Mouse (Mus musculus) cerebellum, postnatal 4 days (tissue): ENCODE results near the gene Rbfox3.

Experiments
- DNase-seq, 2 experiments: peaks; one replicate each; pipeline ENCODE4 v3.0.0; 2022; ENCODE audit warnings: low spot score in 2 of 2, mixed read lengths in 1 of 2

Gene Rbfox3

GRCm38 (mm10) chr11:118481231-118481630 lies 430.2 kb downstream of the Rbfox3 start:
- DNase-seq: no peak

DNA sequence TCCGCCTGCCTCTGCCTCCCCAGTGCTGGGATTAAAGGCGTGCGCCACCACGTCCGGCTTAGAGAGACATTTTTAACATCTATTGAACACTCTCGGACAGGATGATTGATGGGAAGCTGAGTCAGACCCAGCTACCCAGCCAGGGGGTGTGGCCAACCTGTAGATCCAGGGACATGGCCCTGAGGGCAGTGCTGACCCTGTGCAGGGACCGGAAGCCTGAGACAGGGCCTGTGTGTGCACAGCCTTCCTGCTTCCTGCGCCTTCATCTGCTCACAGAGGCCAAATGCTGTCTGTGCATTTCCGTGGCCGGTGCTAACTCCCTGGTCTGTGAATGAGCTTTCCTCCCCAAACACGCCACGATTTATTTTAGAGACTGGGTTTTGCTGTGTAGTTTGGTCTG lies 431.6 kb downstream of the Rbfox3 start:
- no peak for DNase-seq

DNA sequence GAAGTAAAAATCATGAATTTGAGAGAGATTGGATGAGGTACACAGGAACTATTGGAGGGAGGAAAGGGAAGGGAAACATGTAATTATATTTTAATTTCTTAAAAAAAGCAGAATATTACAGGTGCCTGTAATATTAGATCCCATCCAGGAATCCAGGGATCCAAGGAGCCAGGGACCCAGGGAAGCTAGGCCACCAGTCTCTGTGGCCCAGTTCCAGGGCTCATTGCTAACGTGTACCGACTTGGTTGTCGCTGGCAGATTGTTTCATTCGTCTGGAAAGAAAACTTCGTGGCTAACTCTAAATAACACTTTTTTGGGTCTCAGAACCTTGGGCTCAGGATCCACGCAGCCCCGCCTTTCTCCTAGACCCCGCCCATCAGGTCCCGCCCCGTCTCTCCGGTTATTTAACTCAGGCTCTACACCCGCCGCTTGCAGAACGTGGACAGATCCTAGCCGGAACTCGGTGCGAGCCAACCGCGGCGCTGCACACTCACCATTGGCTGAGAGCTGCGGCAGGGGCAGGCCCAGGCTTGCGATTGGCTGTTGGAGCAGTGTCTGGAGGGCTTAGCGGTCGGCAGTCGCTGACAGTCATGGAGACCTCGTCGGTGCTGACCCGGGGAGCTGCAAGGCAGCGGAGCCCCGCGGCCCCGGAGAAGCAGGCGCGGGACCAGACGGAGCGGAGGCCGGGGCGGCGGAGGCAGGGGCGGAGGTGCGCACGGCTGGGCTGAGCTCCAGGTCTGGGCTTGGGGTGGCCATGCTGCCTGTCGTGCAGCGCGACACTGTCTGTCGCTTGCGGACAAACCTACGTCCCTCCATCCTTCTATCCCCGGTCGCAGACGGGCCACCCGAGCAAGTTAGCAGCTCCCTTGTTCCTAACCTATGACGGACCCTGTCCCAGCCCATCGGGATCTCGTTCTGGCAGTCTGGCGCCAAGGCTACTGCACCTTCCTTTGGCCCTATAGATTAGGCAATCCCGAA lies 434.7 kb downstream of the Rbfox3 start, which contains the start of gene Engase:
TSS of gene Engase (plus strand) at position 434 of the 978 bp plus-strand sequence.
- DNase-seq: peak; percentile 86 to 93

DNA sequence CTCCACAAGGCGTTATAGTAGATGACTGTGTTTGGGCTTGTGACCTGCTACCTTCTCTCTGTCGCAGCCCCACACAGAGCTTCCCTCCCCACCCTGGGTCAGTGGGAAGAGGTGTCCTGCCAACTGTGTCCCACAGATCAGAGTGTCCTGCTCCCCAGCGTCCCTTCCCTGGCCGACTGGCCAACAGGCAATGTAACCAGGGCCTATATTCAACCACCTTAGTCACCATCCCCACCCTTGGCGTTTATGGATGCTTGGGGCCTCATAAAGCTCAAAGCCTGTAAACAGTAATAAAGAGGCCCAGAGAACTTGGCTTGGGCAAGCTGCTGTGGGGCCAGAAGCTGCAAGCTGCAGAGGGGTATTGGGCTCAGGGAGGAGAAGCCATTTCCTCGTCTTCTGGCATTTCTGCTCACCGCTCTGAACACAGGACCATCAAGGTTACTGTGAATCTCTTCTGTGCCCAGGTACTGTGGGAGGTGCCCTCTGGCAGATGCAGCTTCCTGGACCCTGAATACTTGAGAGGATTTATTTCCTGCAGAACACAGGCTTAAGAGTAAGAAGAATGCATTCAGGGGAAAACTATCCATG lies 435.8 kb downstream of the Rbfox3 start:
- no peak for DNase-seq

DNA sequence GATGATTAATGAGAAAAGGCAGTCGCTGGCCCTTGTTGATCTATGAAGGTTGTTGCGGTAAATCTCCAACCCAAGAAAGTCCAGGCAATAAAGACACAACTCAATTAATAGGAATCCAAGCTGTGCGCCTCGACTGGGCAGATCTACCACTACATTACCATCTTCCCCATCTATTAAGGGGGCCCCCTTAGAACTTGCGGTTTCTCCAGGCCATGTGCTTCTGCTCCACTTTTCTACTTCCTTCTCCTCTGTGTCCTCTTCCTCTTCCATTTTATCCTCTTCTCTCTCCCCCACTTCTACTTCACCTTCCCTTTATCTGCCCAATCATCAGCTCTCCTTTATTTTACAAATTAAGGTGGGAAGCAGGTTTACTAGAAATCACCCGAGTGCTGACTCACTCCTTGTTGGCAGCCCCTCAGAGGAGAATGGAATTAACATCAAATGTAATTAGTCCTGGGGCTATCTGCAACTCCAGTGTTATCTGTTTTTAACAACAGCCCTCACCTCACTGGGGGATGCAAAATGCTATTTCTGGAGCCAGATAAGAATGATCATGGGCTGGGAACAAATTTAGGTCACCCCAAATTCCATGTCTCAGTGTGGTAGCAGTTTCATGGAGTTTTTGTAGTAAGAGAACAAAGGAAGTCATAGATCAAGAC lies 437.4 kb downstream of the Rbfox3 start:
- DNase-seq: no peak

DNA sequence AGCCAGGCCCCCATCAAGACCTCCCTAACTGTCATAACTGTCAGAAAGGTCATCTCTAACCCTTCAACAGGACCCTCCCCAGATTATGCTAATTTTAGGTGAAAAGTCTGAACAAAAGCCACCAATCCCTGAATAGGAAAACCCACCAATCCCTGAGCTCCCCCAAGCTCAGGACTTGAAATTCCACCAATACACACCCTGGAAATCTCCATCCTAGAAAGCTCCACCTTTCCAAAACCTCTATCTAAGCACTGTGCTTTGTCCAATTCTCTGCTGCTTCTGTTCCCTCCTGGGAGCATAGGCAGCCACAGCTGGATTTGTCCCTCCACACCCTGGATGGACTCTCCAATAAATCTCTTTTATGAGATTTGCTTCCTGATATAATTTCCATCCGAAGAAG lies 438.2 kb downstream of the Rbfox3 start:
- no peak for DNase-seq

DNA sequence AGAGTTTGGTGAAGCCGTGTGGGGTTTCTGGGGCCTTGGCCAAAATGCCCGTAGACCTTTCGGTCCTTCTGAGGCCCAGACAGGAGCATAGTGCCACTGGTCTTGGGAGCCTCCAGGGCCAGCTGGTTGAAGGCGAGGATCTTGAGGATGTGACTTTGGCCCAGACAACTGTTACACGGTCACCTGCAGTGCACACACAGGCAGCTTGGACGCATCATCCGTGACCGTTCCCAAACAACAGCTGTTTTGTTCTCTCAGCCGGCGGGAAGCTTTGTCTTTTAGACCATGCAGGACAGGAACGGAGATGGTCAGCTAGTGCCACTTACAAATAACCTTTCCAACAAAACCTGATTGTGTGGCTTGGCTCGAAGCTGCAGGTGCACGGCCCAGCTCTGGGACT lies 439.7 kb downstream of the Rbfox3 start:
- no peak for DNase-seq

DNA sequence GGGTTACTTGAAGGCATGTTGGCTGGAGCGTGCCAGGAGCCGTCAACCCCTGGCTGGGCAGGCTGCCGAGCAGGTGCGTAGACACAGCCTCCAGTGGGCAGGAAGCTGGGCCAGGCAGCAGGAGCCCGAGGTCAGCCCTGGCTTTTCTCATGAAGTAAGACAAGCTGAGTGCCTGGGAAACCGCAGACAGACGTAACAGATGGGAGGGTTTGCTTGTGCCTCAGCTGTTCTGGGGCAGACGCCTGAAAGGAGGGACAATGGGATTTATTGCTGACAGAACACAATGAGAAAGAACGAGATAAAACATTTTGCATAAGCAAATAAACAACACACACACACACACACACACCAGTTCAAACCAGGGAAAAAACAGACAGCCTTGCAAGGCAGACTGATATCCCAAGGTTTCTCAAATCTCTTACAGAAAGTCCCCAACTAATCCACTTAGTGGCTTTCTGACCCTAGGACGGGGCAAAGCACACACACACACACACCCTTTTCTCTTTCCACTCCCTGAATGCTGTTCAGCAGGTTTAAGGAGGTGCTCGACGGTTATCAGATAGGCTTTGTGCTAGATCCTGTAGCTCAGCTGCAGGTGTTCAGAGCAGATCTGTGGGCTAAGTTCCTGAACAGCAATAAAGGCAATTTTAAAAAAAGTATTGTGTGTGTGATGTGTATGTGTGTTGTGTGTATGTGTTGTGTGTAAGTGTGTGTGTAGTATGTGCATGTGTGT lies 441.0 kb downstream of the Rbfox3 start:
- no peak for DNase-seq

GRCm38 (mm10) chr11:118469509-118470160 lies 441.8 kb downstream of the Rbfox3 start:
- no peak for DNase-seq

DNA sequence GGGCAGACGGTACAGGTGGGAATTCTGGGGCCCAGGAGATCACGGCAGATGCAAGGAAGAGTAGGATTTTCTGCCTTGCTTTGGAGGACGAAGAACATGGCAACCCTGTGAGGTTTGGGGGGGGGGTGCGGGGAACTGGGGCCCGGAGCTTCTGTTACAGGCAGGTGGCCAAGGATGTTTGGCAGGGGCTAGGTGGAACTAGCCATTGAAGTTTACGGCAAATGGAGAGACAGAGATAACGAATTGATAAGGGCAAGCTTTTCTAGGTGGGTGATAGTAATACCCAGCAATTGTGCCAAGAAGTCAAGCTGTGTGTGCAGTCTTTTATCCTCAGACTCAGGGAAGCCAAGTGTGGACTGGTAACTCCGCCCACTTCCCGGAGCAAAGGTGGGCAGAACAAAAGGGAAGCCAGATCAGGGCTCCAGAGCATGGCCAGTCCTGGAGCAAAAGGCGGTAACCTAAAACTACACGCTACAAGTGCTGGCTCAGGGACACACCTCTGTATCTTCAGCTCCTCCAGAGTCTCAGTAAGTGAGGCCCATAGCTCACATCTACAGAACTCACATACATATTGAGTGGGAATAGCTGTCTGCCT lies 443.9 kb downstream of the Rbfox3 start:
- DNase-seq: no peak

- DNase-seq: no peak
Measured at GRCm38 (mm10) chr11:118460280-118460679, 451.1 kb downstream of the Rbfox3 start.

DNA sequence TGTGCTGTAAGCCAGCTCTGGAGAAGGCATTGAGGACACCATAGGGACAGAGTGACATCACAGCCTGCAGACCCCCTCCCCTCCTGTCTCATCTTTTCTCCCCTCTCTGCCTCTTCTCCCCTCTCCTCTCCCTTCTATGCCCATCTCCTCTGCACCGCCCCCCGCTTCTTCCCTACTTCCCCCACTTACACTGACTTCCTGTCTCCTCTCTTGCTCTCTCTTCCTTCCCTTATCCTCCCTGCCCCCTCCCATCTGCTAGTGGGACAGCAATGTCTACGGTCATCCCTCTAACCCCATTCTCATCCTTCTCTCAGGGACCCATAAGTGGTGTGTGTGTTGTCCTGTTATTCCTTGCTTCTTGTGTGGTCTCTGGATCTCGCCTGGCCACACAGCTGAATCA lies 451.9 kb downstream of the Rbfox3 start:
- no peak for DNase-seq

DNA sequence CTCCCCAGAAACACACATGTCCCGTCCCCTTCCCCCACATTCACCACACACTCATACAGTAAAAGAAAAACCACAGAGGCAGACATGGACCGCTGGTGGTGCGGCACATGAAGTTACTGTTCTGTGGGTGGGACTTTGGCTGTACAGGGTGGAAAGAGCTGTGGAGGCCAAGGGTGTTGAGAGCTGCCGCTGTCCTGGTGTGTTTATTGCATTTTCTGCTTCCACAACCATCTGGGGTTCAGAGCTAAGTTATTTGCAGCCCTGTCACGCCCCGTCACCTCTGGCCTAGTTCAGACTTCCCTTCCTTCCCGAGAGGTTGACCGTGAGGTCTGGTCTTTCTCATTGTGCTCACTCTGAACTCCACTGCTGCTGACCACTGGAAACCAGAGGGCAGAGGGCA lies 452.3 kb downstream of the Rbfox3 start:
- DNase-seq: no peak

DNA sequence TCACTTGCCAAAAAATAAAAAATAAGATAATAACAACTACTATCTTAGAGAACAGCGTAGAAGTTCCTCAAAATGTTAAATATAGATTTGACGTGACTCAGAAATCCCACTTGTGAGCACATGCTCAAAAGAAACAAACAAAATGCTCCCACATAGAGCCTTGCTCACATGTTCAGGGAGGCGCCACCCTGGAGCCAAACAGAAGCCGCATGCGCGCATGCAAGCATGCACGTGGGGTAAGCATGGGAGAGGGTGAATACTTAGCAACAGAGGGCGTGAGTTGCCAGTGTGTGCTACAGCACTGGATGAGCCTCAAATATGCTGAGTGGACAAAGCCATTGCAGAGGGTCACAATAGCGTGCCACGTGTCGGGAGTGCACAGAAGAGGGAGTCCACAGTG lies 454.5 kb downstream of the Rbfox3 start:
- DNase-seq: no peak

GRCm38 (mm10) chr11:118455788-118456187 lies 455.6 kb downstream of the Rbfox3 start:
- DNase-seq: no peak

DNA sequence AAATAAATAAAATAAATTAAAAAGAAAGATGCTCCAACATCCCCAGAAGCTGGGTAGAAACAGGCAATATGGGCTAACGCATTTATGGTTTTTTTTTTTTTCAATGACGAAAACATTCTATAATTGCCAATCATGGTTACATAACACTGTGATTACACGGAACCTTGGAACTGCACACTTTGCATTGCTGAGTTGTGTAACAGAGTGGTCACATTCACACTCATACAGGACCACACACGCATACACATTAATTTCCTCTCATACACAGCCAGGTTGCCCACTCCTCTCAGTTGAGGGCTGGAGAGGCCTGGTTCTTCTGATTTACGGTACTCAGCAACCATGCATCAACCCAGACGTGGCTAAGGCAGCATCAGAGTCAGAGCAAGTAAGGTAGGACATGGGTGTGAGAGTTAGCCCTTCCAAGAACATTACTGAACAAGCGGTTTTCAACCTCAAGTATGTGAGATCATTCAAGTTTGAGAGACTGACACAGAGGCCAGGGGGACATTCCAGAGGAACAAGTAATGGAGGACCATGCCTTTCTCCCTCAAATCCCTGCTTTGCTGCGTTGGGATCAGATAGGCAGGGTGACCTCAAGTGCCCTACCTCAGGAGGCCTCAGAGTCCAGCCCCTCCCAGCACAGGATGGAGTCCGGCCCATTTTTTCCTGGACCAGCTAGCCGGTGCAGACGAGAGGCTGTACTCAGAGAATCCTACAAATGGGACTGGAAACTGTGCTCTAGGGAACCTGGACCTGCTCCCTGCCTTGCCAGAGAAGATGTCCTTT lies 457.3 kb downstream of the Rbfox3 start:
- DNase-seq: no peak

DNA sequence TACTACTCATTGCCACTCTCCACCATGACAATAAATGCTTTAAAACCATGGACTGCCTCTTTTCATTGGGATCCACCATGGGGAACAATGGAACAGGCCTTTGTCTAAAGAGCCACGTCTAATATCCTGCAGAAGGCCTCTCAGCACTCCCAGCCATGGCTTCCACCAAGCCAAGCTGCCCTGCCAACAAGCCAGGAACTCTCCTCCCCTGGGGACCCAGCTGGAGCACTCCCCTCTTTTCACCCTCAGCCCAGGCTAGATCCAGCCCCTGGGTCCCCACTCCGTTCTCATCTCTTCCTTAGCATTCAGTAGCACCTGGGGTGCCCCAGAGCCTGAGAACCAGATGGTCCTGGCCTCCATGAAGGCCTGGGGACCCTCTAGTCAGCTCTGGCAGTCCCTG lies 458.4 kb downstream of the Rbfox3 start:
- DNase-seq: no peak

DNA sequence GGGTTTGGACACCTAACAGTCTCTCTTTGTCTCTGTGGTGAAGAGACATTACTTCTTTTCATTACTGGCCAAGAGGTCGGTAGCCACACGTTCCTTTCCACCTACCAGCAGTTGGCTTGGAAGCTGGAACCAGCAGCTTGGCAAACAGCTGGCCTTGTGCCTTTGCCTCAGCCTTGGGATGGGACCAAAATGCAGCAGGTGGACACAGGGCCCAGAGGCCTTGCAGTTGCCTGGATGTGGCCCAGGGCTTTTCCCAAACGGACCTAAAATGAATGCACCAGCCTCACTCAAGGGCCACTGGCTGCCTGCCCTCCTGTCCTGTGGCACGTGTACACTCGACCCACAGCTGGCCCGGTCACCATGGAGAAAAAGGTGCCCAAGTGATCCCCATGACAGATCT lies 460.2 kb downstream of the Rbfox3 start:
- DNase-seq: no peak

- no peak for DNase-seq
Measured at GRCm38 (mm10) chr11:118448385-118448784, 463.0 kb downstream of the Rbfox3 start.

DNA sequence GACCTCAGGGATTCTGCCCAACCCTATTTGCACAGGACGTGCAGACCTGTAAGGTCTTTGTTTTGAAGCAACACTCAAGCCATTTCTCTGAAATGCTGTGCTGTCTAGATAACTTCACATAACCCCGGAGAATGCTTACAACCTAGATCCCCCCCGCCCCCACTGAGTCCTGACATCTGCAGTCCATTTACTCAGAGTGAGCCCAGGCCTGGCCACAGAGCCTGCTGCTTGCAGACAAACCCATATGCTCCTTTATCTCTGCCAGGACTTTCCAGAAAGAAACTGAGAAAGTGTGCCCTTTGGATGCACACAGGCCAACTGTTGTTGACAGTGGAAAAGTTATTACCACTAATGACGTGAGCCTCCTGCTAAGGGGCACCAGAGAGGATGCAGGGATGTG lies 464.1 kb downstream of the Rbfox3 start:
- no peak for DNase-seq
